Mouse (Mus musculus) testis, postnatal 14 days (tissue): ENCODE measurements around the gene Oaz1.
A peak's percentile ranks its signal among the peaks of the same experiment; 100 is the strongest.
"Not testable (repeated sequence)": the region's sequence is repeated elsewhere in the genome, so short reads cannot be mapped to it uniquely, and the experiment has no call there.

Experiments
- DNase-seq: peaks from one replicate; pipeline ENCODE4 v3.0.0; 2021; ENCODE audit warnings: low spot score

The Oaz1 gene

GRCm38 (mm10) chr10:80823847-80824643 lies 2.4 kb upstream of the Oaz1 start:
- peak; percentile 82 for DNase-seq

- DNase-seq: no peak
Observed at GRCm38 (mm10) chr10:80824827-80825226, 1.6 kb upstream of the Oaz1 start.

DNA sequence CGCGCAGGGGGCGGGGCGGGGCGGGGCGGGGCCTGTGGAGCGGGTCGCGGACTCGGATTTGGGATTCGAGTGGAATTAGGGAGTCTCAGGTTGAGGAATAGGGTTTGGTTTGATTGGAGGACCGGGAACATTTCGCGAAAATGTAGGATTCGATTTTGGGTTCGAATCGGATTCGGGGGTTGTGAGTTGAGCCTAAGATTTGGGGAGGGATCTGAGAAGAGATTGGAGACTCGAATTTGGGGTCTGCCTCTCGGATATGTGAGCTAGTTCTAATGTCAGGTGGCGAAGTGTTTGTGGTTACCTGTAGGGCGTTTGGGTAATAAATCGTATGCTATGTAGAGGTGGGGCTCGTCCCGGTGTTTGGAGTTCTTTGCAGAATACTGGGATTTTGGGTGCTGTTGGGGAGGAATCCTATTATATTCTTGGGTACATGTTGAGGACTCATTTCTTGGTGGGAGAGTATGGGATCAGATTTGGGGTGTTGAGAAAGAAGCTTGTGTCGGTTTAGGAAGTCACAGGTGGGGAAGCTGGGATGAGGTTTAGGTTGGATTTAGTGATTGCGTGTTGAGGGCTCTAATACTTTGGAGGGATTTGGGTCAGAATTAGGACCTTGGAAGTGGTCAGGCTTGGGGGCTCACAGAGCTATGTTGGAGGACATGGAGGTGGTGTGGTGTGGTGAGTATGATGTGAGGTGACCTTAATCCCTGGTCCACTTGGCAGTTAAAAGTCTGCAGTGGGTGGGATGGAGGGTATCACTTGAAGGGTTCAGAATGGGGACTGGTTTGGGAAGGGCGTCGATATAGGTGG lies 810 bp downstream of the Oaz1 start:
- no peak for DNase-seq

DNA sequence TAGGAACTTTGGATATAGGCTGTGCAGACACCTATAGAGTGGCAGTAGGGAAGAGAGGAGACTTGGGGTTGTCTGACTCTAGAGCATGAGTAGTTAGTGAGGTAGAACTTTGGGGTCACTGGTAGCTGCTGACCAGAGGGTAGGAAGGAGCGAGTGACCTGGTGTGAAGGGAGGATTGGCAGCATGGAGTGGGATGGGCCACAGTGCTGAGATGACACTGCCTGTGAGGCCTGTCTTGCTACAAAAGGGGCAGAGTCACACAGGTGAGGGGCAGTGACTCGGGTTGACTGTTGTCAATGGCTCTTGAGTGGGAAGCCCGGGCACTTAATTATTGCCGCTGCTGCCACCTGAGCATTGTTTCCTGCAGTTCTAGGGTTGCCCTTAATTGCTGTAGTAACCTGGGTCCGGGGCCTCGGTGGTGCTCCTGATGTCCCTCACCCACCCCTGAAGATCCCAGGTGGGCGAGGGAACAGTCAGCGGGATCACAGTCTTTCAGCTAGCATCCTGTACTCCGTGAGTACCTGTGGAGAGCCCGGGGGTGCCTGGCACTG lies 1.5 kb downstream of the Oaz1 start:
- no peak for DNase-seq

GRCm38 (mm10) chr10:80828587-80828986 lies 2.1 kb downstream of the Oaz1 start:
- not testable (repeated sequence) for DNase-seq

- no peak for DNase-seq
Observed at GRCm38 (mm10) chr10:80829359-80830278, 3.2 kb downstream of the Oaz1 start.

DNA sequence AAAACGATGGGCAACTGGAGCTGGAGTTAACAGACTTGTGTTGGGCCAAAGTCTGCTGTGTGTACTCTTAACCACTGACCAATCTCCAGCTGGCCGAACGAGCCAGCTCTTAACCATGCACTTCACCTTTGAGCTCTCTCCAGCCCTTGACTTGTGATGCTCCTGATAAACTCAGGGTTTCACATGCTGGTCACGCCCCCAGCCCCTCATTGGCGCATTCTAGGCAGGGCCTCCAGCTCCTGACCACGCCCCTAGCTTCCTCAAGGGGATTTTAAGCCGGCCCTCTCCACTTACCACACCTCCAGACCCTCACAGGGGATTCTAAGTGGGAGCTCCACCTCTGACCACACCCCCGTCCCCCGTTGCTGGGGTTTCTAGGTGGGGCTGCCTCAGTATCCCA lies 4.7 kb downstream of the Oaz1 start:
- peak; percentile 76 for DNase-seq

- no peak for DNase-seq
Observed at GRCm38 (mm10) chr10:80832818-80833217, 6.4 kb downstream of the Oaz1 start.

- DNase-seq: no peak
Observed at GRCm38 (mm10) chr10:80835617-80836016, 9.2 kb downstream of the Oaz1 start.

DNA sequence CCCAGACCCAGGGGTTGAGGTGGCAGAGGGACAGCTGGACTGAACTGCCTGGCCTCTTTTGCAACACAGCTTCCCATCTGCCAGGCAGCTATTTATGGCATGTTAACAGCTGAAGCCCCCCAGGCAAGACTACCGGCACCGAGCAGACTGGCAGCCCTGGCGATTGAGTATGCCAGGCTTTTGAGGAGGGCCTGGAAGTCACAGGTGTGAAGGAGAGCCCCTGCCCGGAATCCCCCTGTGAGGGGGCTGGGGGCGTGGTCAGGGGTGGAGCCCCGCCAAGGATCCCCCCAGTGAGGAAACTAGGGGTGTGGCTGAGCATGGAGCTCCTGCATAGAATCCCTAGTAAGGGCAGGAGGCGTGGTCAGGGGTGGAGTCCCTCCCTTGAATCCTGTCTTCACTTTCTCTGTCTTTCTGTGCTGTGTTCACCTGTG lies 10.5 kb downstream of the Oaz1 start:
- no peak for DNase-seq

- no peak for DNase-seq
Observed at GRCm38 (mm10) chr10:80837827-80838226, 11.4 kb downstream of the Oaz1 start.

GRCm38 (mm10) chr10:80838346-80838912 lies 12.0 kb downstream of the Oaz1 start:
- DNase-seq: no peak

GRCm38 (mm10) chr10:80839848-80840247 lies 13.4 kb downstream of the Oaz1 start:
- no peak for DNase-seq

DNA sequence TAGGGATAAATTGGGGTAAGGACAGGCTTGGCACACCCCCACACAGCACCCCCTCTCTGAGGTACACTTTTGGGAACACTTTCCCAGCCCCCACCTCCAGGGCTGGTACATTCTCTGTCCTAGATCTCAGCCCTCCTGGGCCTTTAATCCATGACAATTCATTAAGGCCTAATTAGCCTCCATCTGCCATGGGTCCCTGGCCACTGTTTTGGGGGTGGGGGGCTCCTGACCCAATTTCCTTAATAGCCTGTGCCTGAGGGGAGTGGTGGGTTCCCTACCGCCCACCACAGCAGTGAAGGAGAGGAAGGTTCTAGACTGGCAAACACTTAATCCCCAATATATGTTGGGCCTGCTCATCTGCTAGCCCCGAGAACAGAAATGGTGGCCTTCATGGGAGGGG lies 15.2 kb downstream of the Oaz1 start:
- DNase-seq: no peak

- no peak for DNase-seq
Observed at GRCm38 (mm10) chr10:80842334-80842733, 15.9 kb downstream of the Oaz1 start.

DNA sequence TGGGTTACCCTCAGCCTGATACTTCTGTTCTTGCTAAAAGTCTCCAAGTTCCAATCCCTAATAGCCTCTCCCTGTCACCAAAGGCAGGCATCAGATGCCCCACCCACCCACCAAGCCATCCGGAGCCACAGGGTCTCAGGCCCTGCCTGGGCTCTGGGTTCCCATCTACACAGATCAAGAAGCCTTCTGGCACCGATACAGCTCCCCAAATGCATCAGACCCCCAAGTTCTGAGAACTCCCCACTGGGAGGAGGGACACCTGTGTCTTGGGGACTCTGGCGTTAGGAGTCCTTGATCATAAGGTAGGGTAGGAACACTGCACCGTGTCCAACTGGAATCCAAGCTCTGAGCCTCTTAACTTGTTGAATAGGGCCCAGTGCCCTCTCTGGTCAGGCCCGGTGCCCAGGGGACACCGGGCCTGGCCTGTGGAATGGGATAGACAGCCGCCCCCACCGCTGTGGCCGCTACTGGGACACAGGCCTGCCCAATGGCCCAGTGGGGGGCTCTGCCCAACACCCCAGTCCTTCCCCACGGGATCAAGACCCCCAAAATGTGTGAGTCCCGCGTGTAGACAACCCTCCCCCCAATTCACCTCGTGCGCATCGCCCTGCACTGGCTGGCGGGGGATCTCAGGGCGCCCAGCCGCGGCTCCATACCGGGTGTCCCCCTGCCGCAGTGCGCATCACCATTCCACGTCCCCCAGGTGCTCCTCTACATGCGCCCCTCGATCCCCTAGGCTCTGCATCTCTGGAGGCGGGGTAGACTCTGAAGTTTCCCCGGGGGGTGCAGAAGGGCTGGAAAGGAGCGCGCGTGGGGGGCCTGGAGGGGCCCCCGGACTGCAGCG lies 16.9 kb downstream of the Oaz1 start:
- no peak for DNase-seq

- DNase-seq: no peak
Observed at GRCm38 (mm10) chr10:80843931-80844547, 17.6 kb downstream of the Oaz1 start, which contains the start of gene Lingo3. Lingo3 (minus strand) TSS chr10:80844039.

GRCm38 (mm10) chr10:80845055-80845693 lies 18.7 kb downstream of the Oaz1 start:
- DNase-seq: no peak

- no peak for DNase-seq
Observed at GRCm38 (mm10) chr10:80845732-80846131, 19.3 kb downstream of the Oaz1 start.

GRCm38 (mm10) chr10:80848571-80848970 lies 22.1 kb downstream of the Oaz1 start:
- no peak for DNase-seq
